Mouse (Mus musculus) urinary bladder, postnatal 36 days (tissue): ENCODE data around the gene Suco.
A peak's percentile ranks its signal among the peaks of the same experiment; 100 is the strongest.

Experiments
- DNase-seq, 2 experiments: peaks; one replicate each; pipeline ENCODE4 v3.0.0; 2022; ENCODE audit warnings: low spot score in 2 of 2, mixed read lengths in 1 of 2

Suco gene

GRCm38 (mm10) chr1:161876553-161877447, at the start of gene Suco:
Gene Suco, minus strand, starts transcription at chr1:161876682.
- DNase-seq: peak; percentile 99 to 100

GRCm38 (mm10) chr1:161925281-161925805, 48.9 kb upstream of the Suco start:
- DNase-seq: peak in 1 of 2 experiments; percentile 22

- DNase-seq: no peak
Measured at GRCm38 (mm10) chr1:161924321-161924720, 47.8 kb upstream of the Suco start.

- no peak for DNase-seq
Measured at GRCm38 (mm10) chr1:161921928-161922327, 45.4 kb upstream of the Suco start.

GRCm38 (mm10) chr1:161920475-161921454, 44.3 kb upstream of the Suco start:
- DNase-seq: no peak

- DNase-seq: no peak
Measured at GRCm38 (mm10) chr1:161919594-161919993, 43.1 kb upstream of the Suco start.

GRCm38 (mm10) chr1:161918682-161919372, 42.3 kb upstream of the Suco start:
- no peak for DNase-seq

GRCm38 (mm10) chr1:161917940-161918484, 41.5 kb upstream of the Suco start:
- DNase-seq: no peak

- no peak for DNase-seq
Measured at GRCm38 (mm10) chr1:161916036-161916435, 39.6 kb upstream of the Suco start.

GRCm38 (mm10) chr1:161913648-161913984, 37.1 kb upstream of the Suco start:
- no peak for DNase-seq

- DNase-seq: no peak
Measured at GRCm38 (mm10) chr1:161912940-161913647, 36.6 kb upstream of the Suco start.

GRCm38 (mm10) chr1:161909074-161909473, 32.6 kb upstream of the Suco start:
- no peak for DNase-seq

GRCm38 (mm10) chr1:161907795-161908457, 31.4 kb upstream of the Suco start:
- peak in 1 of 2 experiments; percentile 15 for DNase-seq

- no peak for DNase-seq
Measured at GRCm38 (mm10) chr1:161907111-161907510, 30.6 kb upstream of the Suco start.

GRCm38 (mm10) chr1:161902692-161903452, 26.4 kb upstream of the Suco start:
- no peak for DNase-seq

GRCm38 (mm10) chr1:161900129-161900528, 23.6 kb upstream of the Suco start:
- no peak for DNase-seq

- DNase-seq: no peak
Measured at GRCm38 (mm10) chr1:161897235-161897634, 20.8 kb upstream of the Suco start.

- DNase-seq: no peak
Measured at GRCm38 (mm10) chr1:161896130-161896529, 19.6 kb upstream of the Suco start.

- DNase-seq: no peak
Measured at GRCm38 (mm10) chr1:161895014-161895413, 18.5 kb upstream of the Suco start.
